Mouse (Mus musculus): ENCODE data around the gene H2afj.
A peak's percentile ranks its signal among the peaks of the same experiment; 100 is the strongest.

The H2afj gene

DNA sequence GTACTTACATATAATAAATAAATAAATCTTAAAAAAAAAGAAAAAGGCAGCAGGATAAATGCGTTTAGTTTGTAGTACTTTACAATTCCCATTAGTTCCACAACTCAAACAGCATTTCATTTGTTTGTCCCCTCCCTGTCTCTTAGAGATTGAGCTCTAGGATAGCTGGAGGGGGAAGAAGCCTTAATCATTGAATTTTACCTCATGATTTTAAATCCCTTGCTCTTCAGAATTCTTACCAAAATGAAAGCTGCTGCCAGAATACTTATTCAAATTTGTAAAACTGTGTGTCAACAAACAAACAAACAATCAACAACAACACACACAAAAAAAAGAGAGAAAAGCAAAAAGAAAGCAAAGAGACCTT is 2.7 kb upstream of the H2afj start:
- no peak for DNase-seq (ENCODE audit: low read depth, low spot score)

DNA sequence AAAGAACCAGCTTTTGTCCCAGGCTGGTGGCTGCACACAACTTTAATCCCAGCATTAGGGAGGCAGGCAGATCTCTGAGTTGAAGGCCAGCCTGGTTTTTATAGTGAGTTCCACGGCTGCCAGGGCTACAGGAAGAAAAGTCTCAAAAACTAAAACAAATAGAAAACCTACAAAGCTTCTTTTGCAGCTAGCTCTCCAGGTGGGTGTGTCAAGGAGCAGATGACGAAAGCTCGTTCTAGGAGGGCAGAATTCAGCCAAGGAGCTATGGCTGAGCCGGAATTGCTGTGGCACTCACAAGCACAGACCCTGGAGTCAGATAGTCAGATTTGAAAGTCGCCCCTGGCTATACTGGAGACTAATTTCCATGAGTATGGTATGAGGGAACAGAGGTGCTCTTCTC is 1.2 kb upstream of the H2afj start:
- DNase-seq (ENCODE audit: low read depth, low spot score) = no peak

DNA sequence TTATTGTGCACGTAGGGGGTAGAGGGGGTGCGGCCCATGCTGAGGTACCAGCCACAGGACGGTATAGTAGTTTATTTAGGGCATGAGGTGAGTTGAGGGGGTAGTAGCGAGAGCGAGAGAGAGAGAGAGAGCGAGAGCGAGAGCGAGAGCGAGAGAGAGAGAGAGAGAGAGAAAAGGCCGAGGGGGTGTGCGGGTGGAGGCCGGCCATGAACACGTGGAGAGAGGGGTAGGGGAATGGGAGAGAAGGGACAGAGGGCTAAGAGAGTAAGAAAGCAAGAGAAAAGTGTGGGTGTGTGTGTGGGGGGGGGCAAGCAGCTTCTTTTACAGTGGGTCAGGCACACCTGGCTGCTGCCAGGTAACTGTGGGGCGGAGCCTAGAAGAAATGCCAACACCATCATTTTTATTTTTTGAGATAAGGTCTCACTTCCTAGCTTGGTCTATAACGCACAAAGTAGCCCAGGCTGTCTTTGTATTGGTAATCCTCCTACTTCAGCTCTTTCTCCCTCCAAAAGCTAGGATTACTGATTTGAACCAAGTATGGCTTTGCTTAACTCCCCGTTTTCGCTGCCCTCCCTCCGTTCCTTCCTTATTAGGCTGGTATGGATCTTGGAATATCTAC is 540 bp upstream of the H2afj start:
- no peak for DNase-seq (ENCODE audit: low read depth, low spot score)

DNA sequence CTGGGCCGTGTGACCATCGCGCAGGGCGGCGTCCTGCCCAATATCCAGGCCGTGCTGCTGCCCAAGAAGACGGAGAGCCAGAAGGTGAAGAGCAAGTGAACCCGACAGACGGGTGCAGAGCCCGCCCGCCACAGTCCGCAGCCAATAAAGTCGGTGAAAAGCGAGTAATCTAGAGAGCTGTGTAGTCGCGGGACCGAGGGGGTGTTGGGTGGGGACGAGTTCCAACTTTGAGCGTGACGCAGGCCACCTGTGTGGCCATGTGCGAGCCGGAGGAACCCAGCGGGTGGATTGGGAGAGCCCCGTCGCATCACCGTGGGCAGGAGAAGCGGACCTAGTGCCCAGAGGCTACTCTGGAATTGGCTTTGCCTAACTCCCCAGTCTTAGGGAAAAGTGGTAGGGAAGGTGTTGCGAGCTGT is 595 bp downstream of the H2afj start:
- DNase-seq (ENCODE audit: low read depth, low spot score) = peak; percentile 62

DNA sequence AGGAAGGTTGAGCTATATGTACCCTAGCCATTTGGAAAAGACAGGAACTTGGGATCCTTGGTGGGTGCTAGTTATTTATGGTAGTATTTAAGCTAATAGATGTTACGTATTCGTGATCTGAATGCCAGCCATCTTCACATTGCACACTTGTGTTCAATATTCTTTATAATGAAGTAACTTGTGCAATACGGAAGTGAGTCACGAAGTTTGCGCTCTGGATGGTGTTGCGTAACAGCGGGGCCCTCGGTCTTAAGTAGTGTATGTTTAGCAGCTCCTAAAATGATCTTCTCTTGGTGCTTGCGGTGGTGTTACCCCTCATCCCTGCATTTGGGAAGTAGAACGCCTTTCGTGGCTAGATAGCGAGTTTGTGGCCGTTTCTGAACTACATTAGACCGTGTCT is 1.0 kb downstream of the H2afj start:
- DNase-seq (ENCODE audit: low read depth, low spot score) = peak; percentile 79

DNA sequence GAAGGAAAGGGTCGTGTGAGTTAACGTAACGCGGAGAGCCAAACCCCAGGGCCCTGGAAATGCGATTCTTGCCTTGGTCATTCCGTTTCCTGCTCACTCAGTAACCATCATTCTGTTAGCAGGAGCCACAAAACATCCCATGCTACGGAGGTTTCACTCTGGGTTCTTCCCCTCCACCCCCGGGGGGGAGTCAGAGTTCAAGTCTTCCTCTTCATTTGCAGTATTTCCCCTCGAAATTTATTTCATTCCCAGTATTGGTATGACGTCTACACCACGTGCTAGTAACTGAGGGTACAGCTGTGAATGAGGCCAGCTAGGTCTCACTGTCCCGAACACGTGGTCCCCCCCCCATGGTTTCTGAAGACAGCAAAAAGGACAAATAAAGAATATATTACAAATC is 1.6 kb downstream of the H2afj start:
- DNase-seq (ENCODE audit: low read depth, low spot score) = peak; percentile 22

DNA sequence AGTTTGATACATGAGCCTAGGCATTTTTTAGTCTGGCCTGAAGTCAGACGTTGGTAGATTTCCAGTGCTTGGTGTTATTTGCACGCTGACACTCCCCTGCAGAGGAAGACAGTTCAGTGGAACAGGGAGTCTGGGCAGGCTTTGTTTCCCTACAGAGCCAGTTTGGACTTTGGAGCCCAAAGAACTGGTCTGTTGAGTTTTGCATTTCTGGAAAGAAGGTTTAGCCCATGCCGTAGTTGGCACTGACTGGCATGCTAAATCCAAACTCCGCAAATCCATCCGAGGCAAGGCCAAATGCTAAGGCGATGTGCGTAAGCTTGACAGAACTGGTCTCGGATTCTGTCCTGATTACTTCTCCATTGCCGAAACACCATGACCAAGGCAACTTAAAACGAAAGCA is 3.2 kb downstream of the H2afj start:
- no peak for DNase-seq (ENCODE audit: low read depth, low spot score)

DNA sequence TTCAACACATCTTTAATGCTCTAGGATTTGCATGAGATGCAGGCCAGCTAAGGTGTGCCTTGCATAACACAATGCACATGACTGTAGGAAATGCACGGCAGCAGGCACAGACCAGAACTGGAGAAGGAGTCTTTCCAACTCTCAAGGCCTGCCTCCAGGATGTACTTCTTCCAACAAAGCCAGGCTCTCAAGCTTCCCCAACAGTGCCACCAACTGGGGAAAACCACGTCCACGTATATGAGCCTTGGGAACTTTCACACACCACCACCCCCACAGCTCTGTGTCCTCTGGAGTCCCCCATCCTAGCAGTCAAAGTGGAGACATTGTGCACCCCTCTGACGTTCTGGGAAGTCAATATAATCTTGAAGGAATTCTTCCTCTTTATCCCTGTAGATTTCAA is 5.1 kb downstream of the H2afj start:
- no peak for DNase-seq (ENCODE audit: low read depth, low spot score)

DNA sequence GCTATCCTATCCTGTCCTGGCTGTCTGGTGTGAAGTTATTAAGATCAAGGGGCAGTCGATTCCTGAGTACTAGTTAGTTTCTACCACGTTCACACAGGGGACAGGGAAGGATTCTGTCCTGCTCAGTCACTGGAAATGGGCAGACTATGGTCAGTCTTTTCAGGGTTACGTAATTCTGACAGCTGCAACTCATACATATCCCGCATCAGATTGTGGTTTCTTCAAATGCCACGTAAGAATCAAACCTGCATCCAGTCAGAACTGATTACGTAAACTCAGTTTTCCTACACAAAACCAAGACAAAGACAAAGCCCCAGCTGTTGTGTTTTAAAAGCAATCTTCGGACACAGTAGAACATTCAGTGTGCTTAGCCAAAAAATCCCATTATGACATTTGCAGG is 7.3 kb downstream of the H2afj start:
- no peak for DNase-seq (ENCODE audit: low read depth, low spot score)

DNA sequence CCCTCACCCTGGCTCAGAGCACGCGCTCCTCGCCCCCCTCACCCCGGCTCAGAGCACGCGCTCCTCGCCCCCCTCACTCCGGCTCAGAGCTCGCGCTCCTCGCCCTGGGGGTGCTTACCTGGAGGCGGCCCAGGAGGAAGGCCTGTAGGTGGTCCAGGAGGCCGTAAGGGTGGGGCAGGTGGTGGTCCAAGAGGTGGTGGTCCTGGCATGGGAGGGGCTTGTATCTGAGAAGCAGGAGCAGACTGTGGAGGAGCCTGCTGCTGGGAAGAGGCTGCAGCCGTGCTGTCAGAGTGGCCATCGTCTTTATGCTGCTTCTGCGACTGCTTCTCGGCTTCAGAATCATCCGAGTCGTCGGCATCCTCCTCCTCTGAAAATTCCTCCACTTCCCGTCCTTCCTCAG is 8.8 kb downstream of the H2afj start:
- no peak for DNase-seq (ENCODE audit: low read depth, low spot score)

DNA sequence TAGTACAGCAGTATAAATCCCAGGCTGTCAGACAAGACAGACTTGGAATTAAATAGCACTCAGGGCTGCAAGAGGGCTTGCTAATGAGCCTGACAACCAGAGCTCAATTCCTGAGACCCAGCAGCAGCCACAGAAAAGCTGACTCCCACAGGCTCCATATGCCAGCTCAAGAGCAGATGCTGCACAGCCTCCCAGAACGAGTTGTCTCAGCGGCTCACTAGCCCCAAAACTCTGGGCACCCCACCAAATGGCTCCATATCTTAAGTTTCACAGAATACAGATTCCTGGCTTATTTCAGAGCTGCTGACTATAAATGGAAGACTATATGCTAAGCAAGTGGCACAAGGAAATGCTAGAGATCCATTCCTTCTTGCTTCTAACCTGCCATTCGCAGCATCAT is 9.5 kb downstream of the H2afj start:
- DNase-seq (ENCODE audit: low read depth, low spot score) = no peak

DNA sequence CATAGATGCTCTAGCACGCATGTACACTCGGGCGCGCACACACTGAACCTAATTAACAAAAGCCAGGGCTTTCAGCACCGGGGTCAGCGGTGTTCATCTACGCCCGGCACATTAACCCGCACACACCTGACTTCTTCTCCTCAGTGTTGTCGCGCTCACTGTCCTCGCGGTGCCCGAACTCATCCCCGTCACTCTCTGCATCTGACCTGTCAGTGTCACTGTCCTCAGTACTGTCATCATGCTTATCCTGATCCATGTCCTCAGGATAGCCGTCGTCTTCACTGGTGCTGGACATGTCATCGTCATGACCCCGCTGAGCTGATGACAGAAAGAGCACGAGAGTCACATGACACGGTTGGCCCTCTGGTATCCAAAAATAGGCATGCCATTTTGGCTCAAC is 12.3 kb downstream of the H2afj start:
- no peak for DNase-seq (ENCODE audit: low read depth, low spot score)

DNA sequence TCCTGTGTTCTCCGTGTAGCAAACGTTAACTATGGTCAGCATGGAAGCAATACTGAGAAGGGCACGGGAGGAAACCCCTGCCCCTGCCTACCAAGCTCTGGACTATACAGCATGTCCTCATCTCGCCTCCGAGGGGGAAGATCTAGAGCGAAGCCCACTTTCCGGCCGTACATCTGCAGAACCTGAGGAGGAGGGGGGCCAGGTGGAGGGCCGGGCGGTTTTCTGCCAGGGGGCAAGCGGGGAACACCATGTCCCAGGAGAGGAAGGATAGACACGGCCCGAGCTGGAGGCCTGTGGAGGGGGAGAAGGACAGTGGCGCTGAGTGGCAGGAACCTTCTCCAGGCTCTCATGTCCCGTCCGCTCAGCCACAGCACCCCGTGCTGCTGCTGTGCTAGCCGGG is 13.0 kb downstream of the H2afj start:
- DNase-seq (ENCODE audit: low read depth, low spot score) = no peak

DNA sequence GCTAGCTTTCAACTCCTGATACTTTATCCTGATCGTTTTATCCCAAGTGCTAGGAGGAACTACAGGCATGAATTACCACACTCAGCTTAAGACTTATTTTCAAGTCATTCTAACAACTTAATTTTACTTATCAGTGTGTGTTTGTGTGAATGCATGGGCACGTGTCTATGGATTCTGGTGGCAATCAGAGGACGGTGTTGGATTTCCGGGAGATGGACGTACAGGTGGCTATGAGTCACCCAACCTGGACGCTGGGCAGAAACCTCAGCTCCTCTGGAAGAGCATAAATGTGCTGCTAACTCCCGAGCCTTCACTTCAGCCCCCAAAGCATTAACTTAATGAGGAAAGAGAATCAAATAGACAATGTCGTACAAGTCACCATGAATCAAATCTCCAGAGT is 16.9 kb downstream of the H2afj start:
- no peak for DNase-seq (ENCODE audit: low read depth, low spot score)

DNA sequence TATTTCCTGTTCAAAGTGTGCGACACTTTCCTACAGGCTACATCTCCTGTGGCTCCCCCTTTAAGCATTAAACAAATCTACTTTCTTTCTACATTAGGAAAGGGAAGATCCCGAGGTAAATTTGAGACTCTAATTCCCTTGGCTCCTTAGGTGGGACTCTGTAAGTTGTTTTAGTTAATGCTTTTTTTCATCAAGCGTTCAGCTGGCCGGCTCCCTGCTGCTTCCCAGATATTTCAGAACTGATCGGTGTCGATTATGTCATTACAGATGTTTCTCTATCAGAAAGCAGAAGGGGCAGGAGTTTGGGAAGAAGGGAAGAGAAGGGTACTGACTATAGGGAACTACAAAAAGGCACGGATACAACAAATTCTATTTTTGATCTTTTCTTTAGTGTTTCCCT is 19.1 kb downstream of the H2afj start:
- no peak for DNase-seq (ENCODE audit: low read depth, low spot score)

DNA sequence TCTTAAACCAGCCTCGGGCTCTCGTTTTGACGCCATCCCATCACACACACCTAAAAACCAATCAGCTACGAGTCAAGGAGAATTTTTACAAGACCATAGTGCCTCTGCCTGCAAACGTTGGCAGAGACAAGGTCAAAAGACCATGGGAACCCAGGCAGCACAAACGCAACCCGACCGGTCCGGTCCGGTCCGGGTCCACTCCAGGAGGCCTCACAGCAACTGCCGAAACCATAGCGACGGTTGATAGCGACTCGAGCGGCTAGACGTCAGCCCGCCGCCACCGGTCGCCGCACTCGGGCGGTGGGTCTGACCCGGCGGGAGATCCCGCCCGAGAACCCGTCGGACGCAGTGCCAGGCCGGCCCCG is 19.5 kb downstream of the H2afj start, which contains the start of gene BC049715:
BC049715 (plus strand) TSS at position 111 of the 365 bp plus-strand sequence.
- DNase-seq (ENCODE audit: low read depth, low spot score) = no peak

DNA sequence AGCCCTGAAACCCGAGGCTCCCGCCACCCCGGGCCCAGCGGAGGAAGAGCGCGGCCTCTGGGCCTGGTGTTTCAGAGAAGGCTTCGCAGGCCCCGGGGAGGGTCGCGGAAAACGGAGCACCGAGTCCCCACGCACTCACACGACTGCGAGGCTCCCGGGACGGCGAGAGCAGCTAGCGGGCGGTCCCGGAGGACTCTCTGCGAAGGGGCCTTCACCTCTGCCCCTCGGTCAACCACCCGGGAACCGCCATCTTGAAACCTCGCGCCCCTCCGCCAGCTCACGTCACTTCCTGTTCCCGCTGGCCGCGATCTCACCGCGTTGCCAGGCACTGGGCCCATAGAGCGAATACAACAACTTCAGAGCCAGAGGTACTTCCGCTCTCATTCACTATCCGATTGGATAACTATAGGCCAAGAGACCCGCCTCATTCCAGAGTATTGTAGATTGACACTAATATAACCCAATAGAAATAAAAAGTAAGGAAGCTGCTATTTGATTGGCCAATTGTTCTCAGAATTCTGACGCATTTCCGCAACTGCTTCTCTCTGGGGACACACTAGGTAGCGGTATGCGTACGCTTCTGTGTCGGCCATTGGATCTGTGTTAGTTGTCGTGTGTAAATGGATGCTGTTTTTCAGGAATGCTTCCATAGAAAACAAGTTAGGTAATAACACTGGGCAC is 20.0 kb downstream of the H2afj start, which contains the start of gene Wbp11:
Wbp11 (minus strand) TSS at position 353 of the 681 bp plus-strand sequence.
- DNase-seq (ENCODE audit: low read depth, low spot score) = peak; percentile 99

DNA sequence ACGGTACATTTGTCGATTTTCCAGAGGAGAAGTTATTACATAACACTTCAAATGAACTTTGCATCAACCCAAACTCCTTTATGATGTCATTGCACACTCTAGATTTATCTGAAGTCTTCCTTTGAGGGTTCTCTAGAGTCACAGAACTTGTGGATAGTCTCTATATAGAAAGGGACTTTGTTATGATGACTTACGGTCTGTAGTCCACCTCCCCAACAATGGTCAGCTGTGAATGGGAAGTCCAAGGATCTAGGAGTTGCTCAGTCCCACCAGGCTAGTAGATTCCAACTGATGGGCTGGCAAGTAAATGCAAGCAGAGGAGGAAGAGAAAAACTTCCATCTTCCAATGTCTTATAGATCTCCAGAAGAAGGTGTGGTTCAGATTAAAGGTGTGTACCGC is 20.6 kb downstream of the H2afj start:
- no peak for DNase-seq (ENCODE audit: low read depth, low spot score)

DNA sequence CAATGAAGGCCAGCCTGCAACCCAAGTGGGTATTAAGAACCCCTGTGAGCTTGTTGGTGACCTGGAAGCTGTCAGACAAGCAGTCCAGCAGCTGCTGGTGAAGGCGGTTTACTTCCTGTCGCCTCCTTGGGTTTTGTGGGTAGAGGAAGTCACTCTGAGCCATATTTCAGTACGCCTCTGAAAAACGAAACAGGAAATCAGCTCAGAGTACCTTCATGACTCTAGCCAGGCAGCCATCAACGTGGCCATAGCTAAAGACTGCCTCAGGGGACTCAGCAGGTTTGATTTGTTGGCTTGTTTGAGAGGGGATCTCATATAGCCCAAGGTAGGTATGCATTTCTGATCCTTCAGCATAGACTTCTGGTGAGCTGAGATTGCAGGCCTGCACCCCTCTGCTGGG is 23.7 kb downstream of the H2afj start:
- DNase-seq (ENCODE audit: low read depth, low spot score) = peak; percentile 62

DNA sequence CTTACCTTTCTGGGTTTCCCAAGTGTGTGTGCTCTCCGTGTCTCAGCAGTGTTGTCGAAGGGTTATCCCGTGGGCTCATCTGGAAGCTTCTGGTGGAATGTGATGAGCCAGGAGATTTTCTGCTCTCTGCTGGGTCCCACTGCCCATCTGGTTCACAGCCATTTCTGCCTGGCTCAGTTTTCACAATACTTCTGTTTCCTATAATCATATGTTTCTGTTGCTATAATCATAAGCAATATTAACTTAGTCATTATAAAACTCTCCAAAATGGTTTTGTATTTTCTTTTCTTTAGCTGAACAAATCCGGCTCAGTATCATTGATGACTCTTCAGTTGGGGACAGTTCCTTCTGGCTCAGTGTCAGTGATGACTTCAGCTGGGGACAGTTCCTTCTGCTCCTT is 27.3 kb downstream of the H2afj start, which contains the start of gene Smco3:
Smco3 (minus strand) TSS at position 101 of the 400 bp plus-strand sequence.
- DNase-seq (ENCODE audit: low read depth, low spot score) = no peak

DNA sequence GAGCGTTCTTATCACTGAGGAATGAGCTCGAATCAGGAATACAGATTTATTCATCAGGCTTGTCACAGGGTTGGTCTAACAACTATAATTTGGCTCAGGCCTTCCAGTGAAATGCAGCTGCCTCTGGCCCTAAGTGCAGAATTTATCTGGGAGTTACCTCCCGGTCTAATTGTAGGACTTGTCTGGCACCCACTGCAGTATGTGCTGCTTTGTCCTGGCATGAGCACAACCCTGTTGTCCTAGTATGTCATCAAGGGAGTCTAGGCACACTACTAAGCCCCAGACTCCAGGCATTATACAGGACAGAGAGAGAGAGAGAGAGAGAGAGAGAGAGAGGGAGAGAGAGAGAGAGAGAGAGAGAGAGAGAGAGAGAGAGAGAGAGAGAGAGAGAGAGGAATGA is 29.3 kb downstream of the H2afj start:
- no peak for DNase-seq (ENCODE audit: low read depth, low spot score)

DNA sequence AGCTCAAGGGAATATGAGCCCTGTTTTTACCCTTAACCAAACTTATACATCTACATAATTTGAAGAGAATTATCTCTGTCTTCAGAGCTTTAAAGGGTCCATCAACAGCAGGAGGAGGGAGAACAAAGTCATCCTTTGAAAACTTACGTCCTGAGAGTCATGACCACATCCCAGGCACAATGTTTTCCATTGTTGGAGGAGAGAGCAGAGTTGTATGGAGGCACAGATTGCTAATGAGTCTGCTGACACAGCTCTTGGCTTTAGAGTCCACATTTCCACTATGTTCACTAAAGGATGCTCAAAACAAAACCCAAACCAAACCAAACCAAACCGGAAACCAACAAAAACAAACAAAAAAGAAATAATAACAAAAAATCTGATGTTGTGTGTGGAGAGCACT is 36.9 kb downstream of the H2afj start:
- DNase-seq (ENCODE audit: low read depth, low spot score) = no peak

DNA sequence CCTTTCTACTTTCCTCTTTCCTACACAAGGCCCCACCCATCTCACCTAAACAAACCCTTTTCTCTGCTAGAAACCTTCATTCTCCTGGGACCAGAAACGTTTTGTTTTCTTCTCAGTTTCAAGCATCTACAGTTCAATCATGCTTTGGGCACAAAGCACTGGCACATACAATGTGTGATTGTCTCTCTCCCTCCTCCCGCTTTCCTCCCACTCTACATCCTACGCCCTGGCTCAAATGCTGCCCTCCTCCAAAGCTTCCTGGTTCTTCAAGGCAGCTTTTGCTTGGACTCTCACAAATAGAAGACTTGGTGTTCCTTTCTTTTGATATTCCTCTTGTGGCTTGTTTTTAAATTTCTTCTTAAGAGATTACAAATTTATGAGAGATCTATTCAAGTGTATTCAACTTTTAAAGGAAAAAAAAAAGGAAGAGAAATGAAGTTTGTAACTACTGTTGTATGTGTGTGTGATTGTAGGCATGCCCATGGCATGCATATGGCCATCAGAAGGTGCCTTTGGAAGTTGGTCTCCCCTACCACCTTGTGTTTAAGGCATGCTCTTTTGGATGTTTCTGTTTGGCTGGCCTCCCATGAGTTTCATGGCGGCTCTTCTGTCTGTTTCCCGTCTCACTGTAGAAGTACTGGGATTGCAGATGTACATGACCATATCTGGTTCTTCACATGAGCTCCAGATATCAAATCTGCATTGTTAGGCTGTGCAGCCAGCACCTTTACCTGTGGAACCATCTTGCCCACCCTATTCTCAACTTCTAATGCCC is 37.8 kb downstream of the H2afj start:
- DNase-seq (ENCODE audit: low read depth, low spot score) = no peak
